Mouse (Mus musculus) left cerebral cortex, adult 2 months (tissue): ENCODE results near the gene Slc4a4. TPM values are rescaled to one million over a fixed set of nuclear protein-coding genes. Genes with fewer than 3 reads are reported as not detected.

Experiments used
- DNase-seq, 2 experiments: peaks; one replicate each; pipeline ENCODE4 v3.0.0; 2021 to 2022; ENCODE audit warnings: low spot score in 2 of 2, mixed read lengths in 1 of 2; ENCODE audit errors: extremely low spot score in 1 of 2
- H3K27ac ChIP-seq: fragments of 200-600 bp; 2 replicates; pipeline ENCODE4 v1.8.1; 2022
- H3K4me3 ChIP-seq: fragments of 200-600 bp; 2 replicates; pipeline ENCODE4 v1.8.1; 2022
- CTCF ChIP-seq: fragments of 200-600 bp; IDR thresholded peaks from 2 replicates; pipeline ENCODE4 v1.8.1; 2022; ENCODE audit warnings: antibody characterized with exemption, mild to moderate bottlenecking, moderate library complexity
- intact Hi-C: fragments of 180-260 bp; cut with DNase I; formaldehyde crosslinking; loops from one replicate; pipeline ENCODE4 v1.15.1; 2025
- total RNA-seq, 2 experiments: library from RNA; stranded (reverse); gene quantifications; 2 replicates each; pipeline ENCODE4 v1.2.3; 2021

The Slc4a4 gene
- total RNA-seq, 2 experiments from 2014 or later = 104 to 119 TPM

- no peak overlapping the region for H3K4me3 ChIP-seq
- no peak for TF ChIP-seq CTCF
- intact Hi-C loops = loop anchor here (5.0 kb wide), 2 partner anchors 336 to 426 kb away; partner anchors contain the start of gene Slc4a4
- no peak for DNase-seq
- no peak overlapping the region for H3K27ac ChIP-seq
Observed at GRCm38 (mm10) chr5:89223061-89223740, 336.6 kb downstream of the Slc4a4 start.

GRCm38 (mm10) chr5:89223744-89224368 is 337.2 kb downstream of the Slc4a4 start:
- TF ChIP-seq CTCF = no peak
- peak in 1 of 2 experiments; percentile 8 for DNase-seq
- intact Hi-C loops = loop anchor here (5.0 kb wide), 2 partner anchors 337 to 427 kb away; partner anchors contain the start of gene Slc4a4

GRCm38 (mm10) chr5:89227948-89228347 is 341.3 kb downstream of the Slc4a4 start:
- peak; percentile 28 for TF ChIP-seq CTCF
- H3K27ac ChIP-seq = no peak overlapping the region
- H3K4me3 ChIP-seq = no peak overlapping the region
- intact Hi-C loops = no loop called here
- DNase-seq = no peak

More at GRCm38 (mm10) chr5:89223744-89224368, 337.2 kb downstream of the Slc4a4 start:
- no peak overlapping the region for H3K27ac ChIP-seq
- no peak overlapping the region for H3K4me3 ChIP-seq

- no peak overlapping the region for H3K27ac ChIP-seq
- no peak for DNase-seq
- intact Hi-C loops = no loop called here
- TF ChIP-seq CTCF = no peak
- no peak overlapping the region for H3K4me3 ChIP-seq
Observed at GRCm38 (mm10) chr5:89229606-89230005, 343.0 kb downstream of the Slc4a4 start.

GRCm38 (mm10) chr5:89232313-89232712 is 345.7 kb downstream of the Slc4a4 start:
- intact Hi-C loops = no loop called here
- Histone ChIP-seq H3K27ac (no peak overlapping the region), H3K4me3 (no peak overlapping the region)
- DNase-seq = no peak
- TF ChIP-seq CTCF = no peak

GRCm38 (mm10) chr5:89251806-89252205 is 365.2 kb downstream of the Slc4a4 start:
- intact Hi-C loops = no loop called here
- Histone ChIP-seq H3K27ac (no peak overlapping the region), H3K4me3 (no peak overlapping the region)
- no peak for DNase-seq
- TF ChIP-seq CTCF = no peak

- no peak for TF ChIP-seq CTCF
- H3K4me3 ChIP-seq = no peak overlapping the region
- intact Hi-C loops = no loop called here
- no peak overlapping the region for H3K27ac ChIP-seq
- DNase-seq = no peak
Observed at GRCm38 (mm10) chr5:89259804-89260492, 373.3 kb downstream of the Slc4a4 start.

- intact Hi-C loops = no loop called here
- no peak for TF ChIP-seq CTCF
- H3K4me3 ChIP-seq = no peak overlapping the region
- H3K27ac ChIP-seq = no peak overlapping the region
- no peak for DNase-seq
Observed at GRCm38 (mm10) chr5:89277049-89277448, 390.4 kb downstream of the Slc4a4 start.

- Histone ChIP-seq H3K4me3 (no peak overlapping the region), H3K27ac (no peak overlapping the region)
- TF ChIP-seq CTCF = no peak
- no peak for DNase-seq
- intact Hi-C loops = no loop called here
Observed at GRCm38 (mm10) chr5:89277616-89278015, 391.0 kb downstream of the Slc4a4 start.

GRCm38 (mm10) chr5:89278309-89278708 is 391.7 kb downstream of the Slc4a4 start:
- no peak overlapping the region for H3K27ac ChIP-seq
- intact Hi-C loops = no loop called here
- H3K4me3 ChIP-seq = no peak overlapping the region
- DNase-seq = no peak
- no peak for TF ChIP-seq CTCF

- Histone ChIP-seq H3K27ac (no peak overlapping the region), H3K4me3 (no peak overlapping the region)
- no peak for TF ChIP-seq CTCF
- intact Hi-C loops = no loop called here
- DNase-seq = no peak
Observed at GRCm38 (mm10) chr5:89280312-89280863, 393.8 kb downstream of the Slc4a4 start.

Other genes with a start within 250 kb of the Slc4a4 start
- gene Grsf1, start 210.6 kb upstream of the Slc4a4 start, total RNA-seq = 100 to 1,000 TPM in 1 of 2 experiments, 10 to 100 TPM in 1; 92.2 to 107 TPM
- gene Mob1b, start 166.0 kb upstream of the Slc4a4 start, total RNA-seq = 10 to 100 TPM; 30.4 to 30.7 TPM
- gene Dck, start 121.8 kb upstream of the Slc4a4 start, total RNA-seq = 10 to 100 TPM; 13.5 to 16.6 TPM